ENCODE assay signal across 10 mouse cellular contexts in the genomic region with DNA sequence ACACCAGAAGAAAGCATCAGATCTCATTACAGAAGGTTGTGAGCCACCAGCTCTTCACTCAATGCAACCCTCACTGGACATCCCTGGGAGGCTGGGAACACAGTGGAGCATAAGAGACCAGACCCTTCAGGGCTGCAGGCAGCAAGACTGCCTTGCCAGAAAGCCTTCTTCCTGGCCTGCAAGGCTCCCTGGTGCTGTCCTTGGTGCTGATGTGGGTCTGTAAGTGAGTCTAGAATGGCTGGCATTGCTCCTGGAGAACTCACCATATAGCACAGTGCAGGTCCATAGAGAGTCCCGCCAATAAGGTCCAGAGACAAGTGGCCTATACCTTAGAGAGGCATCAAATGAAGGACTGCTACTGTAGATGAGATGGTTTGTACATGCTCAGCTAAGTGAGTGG. TPM values are rescaled to one million over a fixed set of nuclear protein-coding genes. Genes with fewer than 3 reads are reported as not detected.
DNase-seq lines count a peak whose midpoint lies in the region; ATAC-seq and TF ChIP-seq lines count a peak whose summit lies in the region.
"Had no signal": no experiment of that assay in that cellular context is flagged by ENCODE, and none has a peak within 500 bp of the region (broad histone marks: within the 10 kb centered on the region; RNA-seq: fewer than 3 reads in every experiment).

No protein-coding gene starts in this region.

- in situ Hi-C loops in CH12.LX (cut with MboI; ENCODE audit: low pct_ligation_motif_present, low pct_unique_long_range_greater_than_20kb, low sequenced_read_pairs) = loop anchor here (10.0 kb wide), 2 partner anchors 55 to 165 kb away; a partner anchor contains a TSS

- H3K4me1 ChIP-seq in CH12.LX (ENCODE audit: control insufficient read depth in 1 of 2, insufficient read depth in 2 of 2) = peaks cover 0 to 3% of the 10 kb centered on the region in 2 experiments; a peak in 1 of 4 replicates
- H3K4me1 ChIP-seq in liver, embryonic 11.5 days (replicated peaks; ENCODE audit: control insufficient read depth, insufficient read depth, low read length) = no peaks in the 10 kb centered on the region
- H3K4me1 ChIP-seq: limb, embryonic 12.5 days had no signal

- DNase-seq in heart, postnatal 4 days = peak; percentile 73
- no peak for DNase-seq in heart, adult 8-10 months (ENCODE audit: low spot score)
- DNase-seq in CH12.LX (ENCODE audit: extremely low read depth) = peak; percentile 47
- peak; percentile 80 for DNase-seq in embryo, embryonic 10 days (ENCODE audit: low spot score)
- DNase-seq in liver, embryonic 11.5 days (ENCODE audit: low spot score) = peak; percentile 67
- DNase-seq in layer of hippocampus, adult 9-11 months = no peak
- no peak for DNase-seq in left cerebral cortex, postnatal 4 days

- intact Hi-C loops in left cerebral cortex, postnatal 4 days (cut with DNase I) = no loop called here

- TF ChIP-seq RAD21 in CH12.LX (IDR thresholded peaks at IDR 0.05; ENCODE audit: low read depth, low read length) = no peak

- 27% methylated on average over 1 of the region's 1 CpGs for WGBS in liver, embryonic 11.5 days

- H3K27me3 ChIP-seq in CH12.LX (replicated peaks) = peaks cover 10% of the 10 kb centered on the region
- no peaks in the 10 kb centered on the region for H3K27me3 ChIP-seq in liver, embryonic 11.5 days (replicated peaks; ENCODE audit: control insufficient read depth, insufficient read depth, low read length)
- H3K27me3 ChIP-seq: limb, embryonic 12.5 days had no signal

- H3K4me2 ChIP-seq in CH12.LX (ENCODE audit: insufficient read depth, low read depth, poor library complexity, severe bottlenecking) = no peak overlapping the region
- H3K4me2 ChIP-seq in liver, embryonic 11.5 days = no peak overlapping the region
- H3K4me2 ChIP-seq: limb, embryonic 12.5 days had no signal

- peak; percentile 45; the same call in 1 of the 2 replicates for ATAC-seq in liver, embryonic 11.5 days (replicated peaks; ENCODE audit: low FRiP score)
- no peak for ATAC-seq in cerebellum, adult (ENCODE audit: insufficient number of reproducible peaks, low FRiP score, low TSS enrichment)

- no peaks in the 10 kb centered on the region; the same call in 1 of the 2 replicates for H3K79me2 ChIP-seq in CH12.LX (replicated peaks; ENCODE audit: control insufficient read depth, extremely low read depth, insufficient read depth, poor library complexity, severe bottlenecking)

- H3K9ac ChIP-seq in CH12.LX (ENCODE audit: insufficient read depth, low read depth) = no peak overlapping the region
- H3K9ac ChIP-seq in liver, embryonic 11.5 days (ENCODE audit: low read depth, low read length) = no peak overlapping the region
- H3K9ac ChIP-seq: limb, embryonic 12.5 days had no signal

- H3K9me3 ChIP-seq in CH12.LX (replicated peaks; ENCODE audit: low read length) = peaks cover 4% of the 10 kb centered on the region
- H3K9me3 ChIP-seq in liver, embryonic 11.5 days (ENCODE audit: control insufficient read depth, low read length) = no peaks in the 10 kb centered on the region
- H3K9me3 ChIP-seq: limb, embryonic 12.5 days had no signal

- no peak overlapping the region for H3K4me3 ChIP-seq in CH12.LX (replicated peaks in 1 of 3; ENCODE audit: low read depth in 2 of 3, low read length in 2 of 3, poor library complexity in 1 of 3)
- H3K4me3 ChIP-seq in liver, embryonic 11.5 days (ENCODE audit: low read depth, low read length) = no peak overlapping the region
- H3K4me3 ChIP-seq: limb, embryonic 12.5 days had no signal

- no peak for TF ChIP-seq EP300 in CH12.LX (IDR thresholded peaks at IDR 0.05; ENCODE audit: low read length)

- no peak for TF ChIP-seq CTCF in CH12.LX (conservative IDR thresholded peaks at IDR 0.05 in 1 of 2, IDR thresholded peaks at IDR 0.05 in 1 of 2; ENCODE audit: low read depth in 2 of 2, low read length in 2 of 2)

- dilution Hi-C loops in CH12.LX (cut with MboI; ENCODE audit: extremely low pct_ligation_motif_present, extremely low pct_unique_long_range_greater_than_20kb, low sequenced_read_pairs) = no loop called here

- H3K27ac ChIP-seq in CH12.LX (ENCODE audit: insufficient read depth, low read depth) = no peak overlapping the region
- no peak overlapping the region for H3K27ac ChIP-seq in liver, embryonic 11.5 days (ENCODE audit: low read depth, low read length)
- H3K27ac ChIP-seq: limb, embryonic 12.5 days had no signal

- no peak for TF ChIP-seq POLR2A in CH12.LX (IDR thresholded peaks at IDR 0.05; ENCODE audit: low read depth, low read length)

- H3K36me3 ChIP-seq in CH12.LX (replicated peaks in 1 of 2; ENCODE audit: control insufficient read depth in 1 of 2, insufficient read depth in 1 of 2, low read length in 1 of 2) = peaks cover 0 to 1% of the 10 kb centered on the region in 2 experiments
- H3K36me3 ChIP-seq in liver, embryonic 11.5 days (ENCODE audit: control insufficient read depth, insufficient read depth, low read length) = no peaks in the 10 kb centered on the region
- H3K36me3 ChIP-seq: limb, embryonic 12.5 days had no signal

TF ChIP-seq in CH12.LX, 34 proteins besides CTCF, POLR2A, EP300 and RAD21:
- TF ChIP-seq MEF2A (IDR thresholded peaks at IDR 0.05; ENCODE audit: borderline replicate concordance, low read depth, low read length) = no peak
- no peak for TF ChIP-seq GABPA (IDR thresholded peaks at IDR 0.05; ENCODE audit: insufficient replicate concordance, low read depth, low read length)
- TF ChIP-seq IRF4 (IDR thresholded peaks at IDR 0.05; ENCODE audit: low read depth, low read length) = no peak
- TF ChIP-seq KAT2A (IDR thresholded peaks at IDR 0.05; ENCODE audit: insufficient replicate concordance, low read length) = no peak
- no peak for TF ChIP-seq MAX (IDR thresholded peaks at IDR 0.05; ENCODE audit: low read length)
- no peak for TF ChIP-seq MXI1 (IDR thresholded peaks at IDR 0.05; ENCODE audit: low read depth, low read length)
- TF ChIP-seq TCF12 (IDR thresholded peaks at IDR 0.05; ENCODE audit: low read depth, low read length) = no peak
- no peak for TF ChIP-seq TBP (conservative IDR thresholded peaks at IDR 0.05; ENCODE audit: low read depth, low read length)
- TF ChIP-seq UBTF (IDR thresholded peaks at IDR 0.05; ENCODE audit: low read depth, low read length) = no peak
- TF ChIP-seq NELFE (IDR thresholded peaks at IDR 0.05; ENCODE audit: low read depth, low read length) = no peak
- TF ChIP-seq ZC3H11A (IDR thresholded peaks at IDR 0.05; ENCODE audit: low read depth, low read length) = no peak
- TF ChIP-seq POLR2AphosphoS2 (IDR thresholded peaks at IDR 0.05; ENCODE audit: low read depth, low read length) = no peak
- no peak for TF ChIP-seq CHD2 (IDR thresholded peaks at IDR 0.05; ENCODE audit: low read length)
- no peak for TF ChIP-seq JUN (IDR thresholded peaks at IDR 0.05; ENCODE audit: insufficient read depth, low read depth, low read length)
- TF ChIP-seq ZMIZ1 (IDR thresholded peaks at IDR 0.05; ENCODE audit: low read depth, low read length) = no peak
- no peak for TF ChIP-seq JUND (conservative IDR thresholded peaks at IDR 0.05; ENCODE audit: low read depth, low read length)
- no peak for TF ChIP-seq USF1 (IDR thresholded peaks at IDR 0.05; ENCODE audit: low read depth, low read length)
- TF ChIP-seq ZKSCAN1 (IDR thresholded peaks at IDR 0.05; ENCODE audit: borderline replicate concordance, low read depth, low read length) = no peak

RNA-seq across cellular contexts. Expression of a gene that starts 11.2 kb away (rescaled TPM):
- 1 to 10 TPM; 6.6 to 8.5 TPM for total RNA-seq in heart, postnatal 4 days (2021)
- 1 to 10 TPM; 4.2 to 6.0 (median 4.8) TPM for total RNA-seq in heart, adult 8-10 months (2022)
- total RNA-seq in CH12.LX (2012; rRNA removed) = 5.9 and 7.2 TPM in 2 replicates
- 4.3 TPM in 2 replicates for total RNA-seq in CH12.LX (2014; rRNA removed)
- 9.1 and 10.6 TPM in 2 replicates for polyA plus RNA-seq in CH12.LX (2012; ENCODE audit: insufficient read length, low read depth)
- 12.9 and 18.0 TPM in 2 replicates for polyA plus RNA-seq in liver, embryonic 11.5 days (2014; fragmentation: Nextera tagmentation; extraction: Ambion mirVana)
- 10 to 100 TPM; 12.5 to 14.8 TPM for total RNA-seq in left cerebral cortex, postnatal 4 days (2021)

RNA-seq across cellular contexts. Expression of a gene that starts 16.1 kb away (rescaled TPM):
- total RNA-seq in heart, postnatal 4 days (2021) = not detected
- total RNA-seq in heart, adult 8-10 months (2022) = not detected
- total RNA-seq in CH12.LX (2012; rRNA removed) = not detected in 2 replicates
- total RNA-seq in CH12.LX (2014; rRNA removed) = not detected in 2 replicates
- not detected in 2 replicates for polyA plus RNA-seq in CH12.LX (2012; ENCODE audit: insufficient read length, low read depth)
- polyA plus RNA-seq in liver, embryonic 11.5 days (2014; fragmentation: Nextera tagmentation; extraction: Ambion mirVana) = not detected in 2 replicates
- 1 to 10 TPM; 1.7 to 2.1 TPM for total RNA-seq in left cerebral cortex, postnatal 4 days (2021)
- total RNA-seq: adrenal gland, adult 18-20 months had no signal
- polyA plus RNA-seq: limb, embryonic 12.5 days had no signal

RNA-seq across cellular contexts. Expression of a gene that starts 38.8 kb away (rescaled TPM):
- 10 to 100 TPM; 79.1 to 81.3 TPM for total RNA-seq in heart, postnatal 4 days (2021)
- 10 to 100 TPM; 70.5 to 77.7 (median 75.8) TPM for total RNA-seq in heart, adult 8-10 months (2022)
- 85.6 and 91.2 TPM in 2 replicates for total RNA-seq in CH12.LX (2012; rRNA removed)
- 53.0 and 59.2 TPM in 2 replicates for total RNA-seq in CH12.LX (2014; rRNA removed)
- polyA plus RNA-seq in CH12.LX (2012; ENCODE audit: insufficient read length, low read depth) = 108 and 118 TPM in 2 replicates
- 5.6 and 6.6 TPM in 2 replicates for polyA plus RNA-seq in liver, embryonic 11.5 days (2014; fragmentation: Nextera tagmentation; extraction: Ambion mirVana)
- total RNA-seq in left cerebral cortex, postnatal 4 days (2021) = 10 to 100 TPM; 87.9 to 89.1 TPM

Comparison
In these comparisons a context has a peak if more than half of its experiments do, and no peak if none do; other contexts are left out.
1. DNase-seq: peak in heart, postnatal 4 days (single experiment), CH12.LX (single experiment), embryo, embryonic 10 days (single experiment) and liver, embryonic 11.5 days (single experiment); none in heart, adult 8-10 months (single experiment), layer of hippocampus, adult 9-11 months (single experiment) and left cerebral cortex, postnatal 4 days (single experiment).